Mouse (Mus musculus) lung, embryonic 15.5 days (tissue): ENCODE data around the gene Liph. TPM values are rescaled to one million over a fixed set of nuclear protein-coding genes. Genes with fewer than 3 reads are reported as not detected.
A peak's percentile ranks its signal among the peaks of the same experiment; 100 is the strongest.

ENCODE experiments used
- ATAC-seq: fragments of 200-750 bp; cut with Nextera tagmentation; 2 replicates; pipeline ENCODE4 v1.8.0; 2017; ENCODE audit warnings: moderate number of reproducible peaks, borderline replicate concordance; ENCODE audit not compliant: low FRiP score, low TSS enrichment; ENCODE audit errors: extremely low read depth
- H3K27ac ChIP-seq: fragments of 300-500 bp; sonication (generic); 2 replicates; pipeline ENCODE4 v1.5.1; 2015; ENCODE audit warnings: moderate library complexity, mild to moderate bottlenecking, inconsistent platforms
- H3K27me3 ChIP-seq: fragments of 300-500 bp; sonication (generic); 2 replicates; pipeline ENCODE4 v1.6.1; 2015; ENCODE audit warnings: inconsistent platforms
- H3K36me3 ChIP-seq: fragments of 300-500 bp; sonication (generic); 2 replicates; pipeline ENCODE4 v1.6.1; 2015; ENCODE audit warnings: inconsistent platforms
- H3K4me1 ChIP-seq: fragments of 300-500 bp; sonication (generic); 2 replicates; pipeline ENCODE4 v1.6.1; 2015; ENCODE audit warnings: inconsistent platforms
- H3K4me2 ChIP-seq: fragments of 300-500 bp; sonication (generic); 2 replicates; pipeline ENCODE4 v1.6.1; 2015; ENCODE audit warnings: inconsistent platforms, mild to moderate bottlenecking, moderate library complexity
- H3K4me3 ChIP-seq: fragments of 300-500 bp; sonication (generic); 2 replicates; pipeline ENCODE4 v1.5.1; 2015; ENCODE audit warnings: mild to moderate bottlenecking, inconsistent platforms
- H3K9ac ChIP-seq: fragments of 300-500 bp; sonication (generic); 2 replicates; pipeline ENCODE4 v1.6.1; 2015; ENCODE audit warnings: inconsistent platforms
- H3K9me3 ChIP-seq: fragments of 300-500 bp; sonication (generic); 2 replicates; pipeline ENCODE4 v1.6.1; 2016; ENCODE audit warnings: inconsistent platforms
- WGBS: fragments of 180-500 bp; shearing (Covaris S2); methylation state at CpG from one replicate; pipeline ENCODE4 v1.1.7; 2015; 5-methylcytosine and 5-hydroxymethylcytosine counted together
- polyA plus RNA-seq: library from polyadenylated mRNA; unstranded; fragments of >200 nt; fragmentation: Nextera tagmentation; extraction: Ambion mirVana; gene quantifications from 2 replicates; pipeline ENCODE4 v1.2.1, GENCODE M21; 2015

The Liph gene
- polyA plus RNA-seq, result 1.4 and 2.0 TPM in 2 replicates

- Histone ChIP-seq H3K9me3 (no peaks in the 10 kb centered on the region), H3K4me1 (peaks cover 15% of the 10 kb centered on the region), H3K27me3 (no peaks in the 10 kb centered on the region), H3K9ac (no peak within 1 kb of the TSS), H3K4me3 (peak within 1 kb of the TSS; percentile 19), H3K36me3 (no peaks in the 10 kb centered on the region), H3K27ac (peak within 1 kb of the TSS; percentile 86), H3K4me2 (peak within 1 kb of the TSS; percentile 51)
- 12% methylated on average over 16 of the region's 16 CpGs for WGBS
- ATAC-seq, result no peak
These were observed at the start of gene Liph for GRCm38 (mm10) chr16:21995304-21995703. Gene Liph (minus strand): TSS chr16:21995663.

- no peaks in the 10 kb centered on the region for H3K4me1 ChIP-seq
- no peak overlapping the region for H3K4me2 ChIP-seq
- H3K27me3 ChIP-seq, result no peaks in the 10 kb centered on the region
- H3K4me3 ChIP-seq, result no peak overlapping the region
- no peak for ATAC-seq
- H3K27ac ChIP-seq, result no peak overlapping the region
- H3K9ac ChIP-seq, result no peak overlapping the region
- WGBS, result 78% methylated on average over 4 of the region's 4 CpGs
- no peaks in the 10 kb centered on the region for H3K9me3 ChIP-seq
- peaks cover 56% of the 10 kb centered on the region for H3K36me3 ChIP-seq
These were observed 48.4 kb upstream of the Liph start for GRCm38 (mm10) chr16:22043830-22044229.

- H3K4me3 ChIP-seq, result no peak overlapping the region
- no peaks in the 10 kb centered on the region for H3K9me3 ChIP-seq
- H3K27ac ChIP-seq, result no peak overlapping the region
- H3K4me2 ChIP-seq, result no peak overlapping the region
- no peaks in the 10 kb centered on the region for H3K4me1 ChIP-seq
- no peak overlapping the region for H3K9ac ChIP-seq
- ATAC-seq, result no peak
- 97% methylated on average over 1 of the region's 1 CpGs for WGBS
- no peaks in the 10 kb centered on the region for H3K27me3 ChIP-seq
- peaks cover 50% of the 10 kb centered on the region for H3K36me3 ChIP-seq
These were observed 44.5 kb upstream of the Liph start for GRCm38 (mm10) chr16:22039978-22040377.

GRCm38 (mm10) chr16:22038554-22038953 is 43.1 kb upstream of the Liph start:
- no peaks in the 10 kb centered on the region for H3K9me3 ChIP-seq
- 90% methylated on average over 10 of the region's 10 CpGs for WGBS

GRCm38 (mm10) chr16:22027474-22027873 is 32.0 kb upstream of the Liph start:
- WGBS, result 88% methylated on average over 5 of the region's 5 CpGs
- Histone ChIP-seq H3K27me3 (no peaks in the 10 kb centered on the region), H3K27ac (no peak overlapping the region), H3K4me3 (no peak overlapping the region), H3K4me1 (no peaks in the 10 kb centered on the region), H3K36me3 (peaks cover 83% of the 10 kb centered on the region), H3K9ac (no peak overlapping the region), H3K4me2 (no peak overlapping the region), H3K9me3 (no peaks in the 10 kb centered on the region)
- no peak for ATAC-seq

More at GRCm38 (mm10) chr16:22038554-22038953, 43.1 kb upstream of the Liph start:
- Histone ChIP-seq H3K9ac (no peak overlapping the region), H3K27ac (no peak overlapping the region), H3K4me1 (no peaks in the 10 kb centered on the region), H3K27me3 (no peaks in the 10 kb centered on the region), H3K4me2 (no peak overlapping the region), H3K4me3 (no peak overlapping the region), H3K36me3 (peaks cover 36% of the 10 kb centered on the region)
- ATAC-seq, result no peak

GRCm38 (mm10) chr16:22022122-22022521 is 26.7 kb upstream of the Liph start:
- H3K9ac ChIP-seq, result no peak overlapping the region
- peaks cover 4% of the 10 kb centered on the region for H3K9me3 ChIP-seq
- H3K4me1 ChIP-seq, result no peaks in the 10 kb centered on the region
- no peak overlapping the region for H3K27ac ChIP-seq
- WGBS, result 97% methylated on average over 2 of the region's 2 CpGs
- no peak for ATAC-seq
- peaks cover 75% of the 10 kb centered on the region for H3K36me3 ChIP-seq
- no peak overlapping the region for H3K4me2 ChIP-seq
- no peak overlapping the region for H3K4me3 ChIP-seq
- no peaks in the 10 kb centered on the region for H3K27me3 ChIP-seq

- peaks cover 6% of the 10 kb centered on the region for H3K4me1 ChIP-seq
These were observed 20.1 kb upstream of the Liph start for GRCm38 (mm10) chr16:22015569-22015968.

GRCm38 (mm10) chr16:22009596-22009995 is 14.1 kb upstream of the Liph start:
- WGBS, result under 1% methylated on average over 50 of the region's 51 CpGs
- Histone ChIP-seq H3K9ac (peak overlapping the region; percentile 81), H3K4me3 (peak overlapping the region; percentile 87), H3K36me3 (no peaks in the 10 kb centered on the region), H3K27me3 (no peaks in the 10 kb centered on the region), H3K27ac (peak overlapping the region; percentile 63), H3K4me2 (peak overlapping the region; percentile 71), H3K4me1 (peaks cover 16% of the 10 kb centered on the region), H3K9me3 (no peaks in the 10 kb centered on the region)
- ATAC-seq, result peak; percentile 76

More at GRCm38 (mm10) chr16:22015569-22015968, 20.1 kb upstream of the Liph start:
- Histone ChIP-seq H3K27ac (no peak overlapping the region), H3K9me3 (no peaks in the 10 kb centered on the region), H3K9ac (no peak overlapping the region), H3K4me2 (no peak overlapping the region), H3K4me3 (no peak overlapping the region), H3K27me3 (no peaks in the 10 kb centered on the region), H3K36me3 (peaks cover 40% of the 10 kb centered on the region)
- ATAC-seq, result no peak
- 90% methylated on average over 1 of the region's 1 CpGs for WGBS

- Histone ChIP-seq H3K36me3 (no peaks in the 10 kb centered on the region), H3K4me3 (peak within 1 kb of the TSS; percentile 87), H3K9me3 (no peaks in the 10 kb centered on the region), H3K4me2 (peak within 1 kb of the TSS; percentile 71), H3K27ac (peak within 1 kb of the TSS; percentile 63), H3K27me3 (no peaks in the 10 kb centered on the region), H3K9ac (peak within 1 kb of the TSS; percentile 81), H3K4me1 (peaks cover 16% of the 10 kb centered on the region)
- ATAC-seq, result peak; percentile 98
- WGBS, result under 1% methylated on average over 42 of the region's 45 CpGs
These were observed 13.7 kb upstream of the Liph start, which contains the start of gene Senp2 for GRCm38 (mm10) chr16:22009099-22009584. Gene Senp2 (plus strand): TSS chr16:22009484.

- no peaks in the 10 kb centered on the region for H3K9me3 ChIP-seq
- ATAC-seq, result no peak
- H3K27me3 ChIP-seq, result no peaks in the 10 kb centered on the region
- no peak overlapping the region for H3K27ac ChIP-seq
- H3K4me2 ChIP-seq, result no peak overlapping the region
- H3K4me1 ChIP-seq, result peaks cover 5% of the 10 kb centered on the region; the same call in 1 of the 2 replicates
- no peak overlapping the region for H3K9ac ChIP-seq
- H3K4me3 ChIP-seq, result no peak overlapping the region
- WGBS, result 39% methylated on average over 3 of the region's 3 CpGs
- no peaks in the 10 kb centered on the region for H3K36me3 ChIP-seq
These were observed 6.1 kb upstream of the Liph start for GRCm38 (mm10) chr16:22001606-22002005.

- ATAC-seq, result no peak
- H3K4me3 ChIP-seq, result no peak overlapping the region
- no peak overlapping the region for H3K4me2 ChIP-seq
- H3K9me3 ChIP-seq, result no peaks in the 10 kb centered on the region
- WGBS, result 62% methylated on average over 4 of the region's 4 CpGs
- peaks cover 6% of the 10 kb centered on the region for H3K4me1 ChIP-seq
- H3K27me3 ChIP-seq, result no peaks in the 10 kb centered on the region
- no peaks in the 10 kb centered on the region for H3K36me3 ChIP-seq
- H3K27ac ChIP-seq, result no peak overlapping the region
- H3K9ac ChIP-seq, result no peak overlapping the region
These were observed 5.7 kb upstream of the Liph start for GRCm38 (mm10) chr16:22001172-22001571.

- H3K27ac ChIP-seq, result peak overlapping the region; percentile 66; the same call in 1 of the 2 replicates
- no peak for ATAC-seq
- 71% methylated on average over 4 of the region's 4 CpGs for WGBS
- no peaks in the 10 kb centered on the region for H3K9me3 ChIP-seq
- H3K4me1 ChIP-seq, result peaks cover 17% of the 10 kb centered on the region
- no peaks in the 10 kb centered on the region for H3K27me3 ChIP-seq
- H3K4me3 ChIP-seq, result no peak overlapping the region
- no peaks in the 10 kb centered on the region for H3K36me3 ChIP-seq
- H3K9ac ChIP-seq, result no peak overlapping the region
- no peak overlapping the region for H3K4me2 ChIP-seq
These were observed 4.7 kb upstream of the Liph start for GRCm38 (mm10) chr16:21999941-22000690.
